Mouse (Mus musculus): Measurements from ENCODE around the gene Efhd2. TPM values are rescaled to one million over a fixed set of nuclear protein-coding genes. Genes with fewer than 3 reads are reported as not detected.

Gene Efhd2
- total RNA-seq, 1 experiment, result 9.2 TPM

DNA sequence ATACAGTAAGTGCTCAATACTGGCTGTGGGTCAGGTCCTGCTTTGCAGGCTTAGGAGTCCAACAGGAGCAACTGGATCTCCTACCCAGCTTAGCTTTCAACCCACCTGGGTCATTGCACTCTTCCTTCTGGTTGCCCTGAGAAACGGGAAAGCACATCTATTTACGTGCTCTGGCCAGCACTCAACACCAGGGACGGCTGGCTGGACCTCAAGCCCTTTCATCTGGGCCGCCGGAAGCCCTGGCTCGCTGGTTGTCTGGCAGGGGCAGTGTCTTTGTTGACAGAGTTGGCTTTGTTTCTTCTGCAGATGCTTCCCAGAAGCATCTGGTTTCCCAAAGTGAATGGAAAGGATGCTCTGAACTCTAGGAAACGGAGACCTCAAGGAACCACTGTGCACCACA lies 39.3 kb upstream of the Efhd2 start:
- DNase-seq (ENCODE audit: low read depth, low spot score), result no peak
- no peaks in the 10 kb centered on the region for H3K36me3 ChIP-seq (ENCODE audit: control insufficient read depth, insufficient read depth, low read length, poor library complexity, severe bottlenecking)
- TF ChIP-seq HCFC1 (IDR thresholded peaks at IDR 0.05; ENCODE audit: borderline replicate concordance, insufficient read depth, low read length), result no peak
- no peak for TF ChIP-seq ZNF384 (IDR thresholded peaks at IDR 0.05; ENCODE audit: low read depth, low read length)
- no peak for TF ChIP-seq CHD2 (IDR thresholded peaks at IDR 0.05; ENCODE audit: low read depth, low read length)
- TF ChIP-seq MAFK (IDR thresholded peaks at IDR 0.05; ENCODE audit: insufficient read depth, low read depth, low read length), result no peak
- no peak for TF ChIP-seq ZC3H11A (IDR thresholded peaks at IDR 0.05; ENCODE audit: borderline replicate concordance, low read depth, low read length)
- in situ Hi-C loops (cut with MboI; ENCODE audit: low sequenced_read_pairs in 2 of 2, unreplicated experiment in 2 of 2), result no loop called here
- H3K4me1 ChIP-seq (ENCODE audit: control insufficient read depth in 2 of 2, insufficient read depth in 2 of 2, low read length in 2 of 2, poor library complexity in 1 of 2), result no peaks in the 10 kb centered on the region
- no peak overlapping the region for H3K9ac ChIP-seq (ENCODE audit: insufficient read depth, low read depth, low read length, poor library complexity, severe bottlenecking)
- no peaks in the 10 kb centered on the region for H3K9me3 ChIP-seq (ENCODE audit: control insufficient read depth, insufficient read depth, low read depth, low read length)
- H3K27ac ChIP-seq (ENCODE audit: insufficient read depth, low read depth, low read length, poor library complexity, severe bottlenecking), result no peak overlapping the region
- no peak overlapping the region for H3K4me3 ChIP-seq (ENCODE audit: insufficient read depth in 1 of 2, low read depth in 1 of 2, low read length in 2 of 2, poor library complexity in 1 of 2, severe bottlenecking in 1 of 2)

DNA sequence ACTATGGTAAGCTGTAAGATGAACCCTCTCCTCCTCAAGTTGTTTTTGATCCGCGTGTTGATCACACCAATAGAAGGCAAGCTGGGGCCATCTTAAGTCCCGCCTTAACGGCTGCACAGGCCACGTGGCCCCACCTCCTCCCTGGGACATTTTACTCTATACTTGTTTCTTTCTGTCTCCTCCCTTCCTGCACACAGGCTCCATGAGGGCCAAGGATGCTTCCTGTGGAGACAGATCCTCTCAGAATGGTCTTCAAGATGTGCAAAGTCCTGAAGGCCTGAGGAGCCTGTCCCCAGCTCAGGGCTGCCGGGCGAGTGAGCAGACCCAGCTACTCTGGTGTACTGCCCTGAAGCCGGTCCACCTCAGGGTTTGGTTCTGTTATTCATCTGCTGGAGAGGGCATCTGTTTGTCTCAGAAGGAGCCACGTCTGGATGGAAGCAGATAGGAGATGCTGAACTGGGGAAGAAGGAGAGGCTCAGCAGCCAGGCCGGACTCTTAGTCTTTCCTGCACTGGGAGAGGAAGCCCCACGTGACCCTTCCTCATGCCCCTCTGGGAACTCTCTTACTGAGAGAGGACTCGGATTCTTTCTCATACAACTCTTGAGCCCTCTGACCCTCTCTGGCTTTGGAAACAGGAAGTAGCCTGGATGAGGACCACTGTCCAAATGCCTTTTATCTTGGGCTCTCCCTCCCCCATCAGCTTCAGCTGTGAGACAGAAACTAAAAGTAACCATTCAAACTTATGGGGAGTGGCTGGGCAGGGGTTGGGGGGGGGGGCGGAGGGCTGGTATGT lies 38.7 kb upstream of the Efhd2 start:
- H3K9ac ChIP-seq (ENCODE audit: insufficient read depth, low read depth, low read length, poor library complexity, severe bottlenecking), result no peak overlapping the region
- in situ Hi-C loops (cut with MboI; ENCODE audit: low sequenced_read_pairs in 2 of 2, unreplicated experiment in 2 of 2), result no loop called here
- no peaks in the 10 kb centered on the region for H3K4me1 ChIP-seq (ENCODE audit: control insufficient read depth in 2 of 2, insufficient read depth in 2 of 2, low read length in 2 of 2, poor library complexity in 1 of 2)
- H3K27ac ChIP-seq (ENCODE audit: insufficient read depth, low read depth, low read length, poor library complexity, severe bottlenecking), result no peak overlapping the region
- no peaks in the 10 kb centered on the region for H3K9me3 ChIP-seq (ENCODE audit: control insufficient read depth, insufficient read depth, low read depth, low read length)
- no peak for DNase-seq (ENCODE audit: low read depth, low spot score)
- TF ChIP-seq CHD2 (IDR thresholded peaks at IDR 0.05; ENCODE audit: low read depth, low read length) (no peak), ZNF384 (IDR thresholded peaks at IDR 0.05; ENCODE audit: low read depth, low read length) (no peak), MAFK (IDR thresholded peaks at IDR 0.05; ENCODE audit: insufficient read depth, low read depth, low read length) (no peak), HCFC1 (IDR thresholded peaks at IDR 0.05; ENCODE audit: borderline replicate concordance, insufficient read depth, low read length) (no peak), ZC3H11A (IDR thresholded peaks at IDR 0.05; ENCODE audit: borderline replicate concordance, low read depth, low read length) (no peak)
- no peaks in the 10 kb centered on the region for H3K36me3 ChIP-seq (ENCODE audit: control insufficient read depth, insufficient read depth, low read length, poor library complexity, severe bottlenecking)
- H3K4me3 ChIP-seq (ENCODE audit: insufficient read depth in 1 of 2, low read depth in 1 of 2, low read length in 2 of 2, poor library complexity in 1 of 2, severe bottlenecking in 1 of 2), result no peak overlapping the region

DNA sequence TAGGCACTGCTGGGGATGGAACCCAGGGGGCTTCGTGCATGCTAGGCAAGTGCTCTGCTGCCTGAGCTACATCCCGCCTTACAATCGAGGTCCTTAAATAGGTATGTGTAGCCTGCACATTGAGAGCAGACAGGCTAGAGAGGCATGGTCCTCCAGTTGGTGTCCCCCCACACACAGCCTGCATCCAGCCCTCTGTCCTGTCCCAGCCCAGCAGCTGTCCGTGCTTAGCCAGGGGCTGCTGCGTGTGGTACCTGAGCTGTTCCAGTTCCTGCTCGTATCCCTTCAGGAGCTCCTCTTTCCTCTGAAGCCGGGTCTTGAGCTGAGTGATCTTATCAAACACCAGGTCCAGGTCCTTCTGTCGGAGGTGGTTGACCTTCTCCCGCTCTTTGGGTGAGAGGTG lies 30.0 kb upstream of the Efhd2 start:
- Histone ChIP-seq H3K4me3 (ENCODE audit: insufficient read depth in 1 of 2, low read depth in 1 of 2, low read length in 2 of 2, poor library complexity in 1 of 2, severe bottlenecking in 1 of 2) (no peak overlapping the region), H3K9ac (ENCODE audit: insufficient read depth, low read depth, low read length, poor library complexity, severe bottlenecking) (no peak overlapping the region), H3K36me3 (ENCODE audit: control insufficient read depth, insufficient read depth, low read length, poor library complexity, severe bottlenecking) (no peaks in the 10 kb centered on the region), H3K9me3 (ENCODE audit: control insufficient read depth, insufficient read depth, low read depth, low read length) (no peaks in the 10 kb centered on the region), H3K4me1 (ENCODE audit: control insufficient read depth in 2 of 2, insufficient read depth in 2 of 2, low read length in 2 of 2, poor library complexity in 1 of 2) (peaks cover 0 to 4% of the 10 kb centered on the region in 2 experiments; a peak in 1 of 4 replicates), H3K27ac (ENCODE audit: insufficient read depth, low read depth, low read length, poor library complexity, severe bottlenecking) (no peak overlapping the region)
- no peak for TF ChIP-seq ZC3H11A (IDR thresholded peaks at IDR 0.05; ENCODE audit: borderline replicate concordance, low read depth, low read length)
- TF ChIP-seq ZNF384 (IDR thresholded peaks at IDR 0.05; ENCODE audit: low read depth, low read length), result no peak
- no peak for TF ChIP-seq CHD2 (IDR thresholded peaks at IDR 0.05; ENCODE audit: low read depth, low read length)
- no peak for TF ChIP-seq HCFC1 (IDR thresholded peaks at IDR 0.05; ENCODE audit: borderline replicate concordance, insufficient read depth, low read length)
- no peak for TF ChIP-seq MAFK (IDR thresholded peaks at IDR 0.05; ENCODE audit: insufficient read depth, low read depth, low read length)
- in situ Hi-C loops (cut with MboI; ENCODE audit: low sequenced_read_pairs in 2 of 2, unreplicated experiment in 2 of 2), result no loop called here
- DNase-seq (ENCODE audit: low read depth, low spot score), result no peak

DNA sequence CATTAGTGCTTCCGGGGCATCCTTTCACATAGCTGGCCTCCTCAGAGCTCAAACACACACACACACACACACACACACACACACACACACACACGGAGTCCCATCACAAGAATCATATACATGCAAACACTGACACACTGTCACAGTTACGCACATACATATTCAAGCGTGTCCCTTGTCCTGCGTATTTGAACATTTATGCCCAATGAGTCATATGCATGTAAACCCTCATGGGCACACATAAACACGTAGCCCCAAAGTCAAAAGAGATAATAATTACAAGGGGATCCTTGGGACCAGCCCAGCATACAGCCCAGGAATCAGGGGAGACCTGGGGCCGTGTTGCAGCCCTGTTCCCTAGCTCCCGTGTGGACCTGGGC lies 27.7 kb upstream of the Efhd2 start:
- no peak for TF ChIP-seq ZC3H11A (IDR thresholded peaks at IDR 0.05; ENCODE audit: borderline replicate concordance, low read depth, low read length)
- no peak for TF ChIP-seq HCFC1 (IDR thresholded peaks at IDR 0.05; ENCODE audit: borderline replicate concordance, insufficient read depth, low read length)
- no peak for TF ChIP-seq MAFK (IDR thresholded peaks at IDR 0.05; ENCODE audit: insufficient read depth, low read depth, low read length)
- no peak for TF ChIP-seq CHD2 (IDR thresholded peaks at IDR 0.05; ENCODE audit: low read depth, low read length)
- TF ChIP-seq ZNF384 (IDR thresholded peaks at IDR 0.05; ENCODE audit: low read depth, low read length), result no peak
- in situ Hi-C loops (cut with MboI; ENCODE audit: low sequenced_read_pairs in 2 of 2, unreplicated experiment in 2 of 2), result no loop called here
- H3K36me3 ChIP-seq (ENCODE audit: control insufficient read depth, insufficient read depth, low read length, poor library complexity, severe bottlenecking), result no peaks in the 10 kb centered on the region
- no peak overlapping the region for H3K9ac ChIP-seq (ENCODE audit: insufficient read depth, low read depth, low read length, poor library complexity, severe bottlenecking)
- no peaks in the 10 kb centered on the region for H3K9me3 ChIP-seq (ENCODE audit: control insufficient read depth, insufficient read depth, low read depth, low read length)
- no peak overlapping the region for H3K27ac ChIP-seq (ENCODE audit: insufficient read depth, low read depth, low read length, poor library complexity, severe bottlenecking)
- H3K4me3 ChIP-seq (ENCODE audit: insufficient read depth in 1 of 2, low read depth in 1 of 2, low read length in 2 of 2, poor library complexity in 1 of 2, severe bottlenecking in 1 of 2), result no peak overlapping the region
- no peak for DNase-seq (ENCODE audit: low read depth, low spot score)
- H3K4me1 ChIP-seq (ENCODE audit: control insufficient read depth in 2 of 2, insufficient read depth in 2 of 2, low read length in 2 of 2, poor library complexity in 1 of 2), result peaks cover 0 to 4% of the 10 kb centered on the region in 2 experiments; a peak in 1 of 4 replicates
